13 mouse cellular contexts compared by ENCODE assay signal in genomic region chr5:25632861-25633535, GRCm38 (mm10).
DNase-seq lines count a peak whose midpoint lies in the region; ATAC-seq and TF ChIP-seq lines count a peak whose summit lies in the region.
"Had no signal": no experiment of that assay in that cellular context is flagged by ENCODE, and none has a peak within 500 bp of the region (broad histone marks: within the 10 kb centered on the region; RNA-seq: fewer than 3 reads in every experiment).

No protein-coding gene starts in this region.

- peaks cover 5% of the 10 kb centered on the region; the same call in 1 of the 2 replicates for H3K9me3 ChIP-seq in liver, embryonic 12.5 days (replicated peaks)
- H3K9me3 ChIP-seq: hindbrain, embryonic 15.5 days; stomach, embryonic 15.5 days had no signal

- H3K4me3 ChIP-seq in liver, adult 2 months (ENCODE audit: insufficient read depth, low read depth, low read length), result no peak overlapping the region
- no peak overlapping the region for H3K4me3 ChIP-seq in liver, embryonic 12.5 days
- H3K4me3 ChIP-seq: forebrain, embryonic 12.5 days; heart, embryonic 10.5 days; hindbrain, embryonic 15.5 days; myocyte; stomach, embryonic 15.5 days had no signal

- DNase-seq in embryo, embryonic 10.5 days (ENCODE audit: low spot score), result peak; percentile 21
- no peak for DNase-seq in embryo, embryonic 9.5 days (ENCODE audit: extremely low spot score)
- DNase-seq in liver, adult 2 months (ENCODE audit: extremely low read depth, low read depth, low spot score), result peak; percentile 10
- DNase-seq in B cell, adult 2 months, result peak; percentile 10 to 30
- peak; percentile 27 for DNase-seq in induced T-regulatory cell, adult 2 months (ENCODE audit: low read depth)
- DNase-seq in Muller cell, postnatal 12 days (ENCODE audit: inconsistent ontology term), result no peak
- DNase-seq in testis, postnatal 14 days (ENCODE audit: low spot score), result no peak

- H3K9ac ChIP-seq in liver, adult 2 months (ENCODE audit: low read depth, low read length), result no peak overlapping the region
- no peak overlapping the region for H3K9ac ChIP-seq in liver, embryonic 12.5 days
- H3K9ac ChIP-seq: forebrain, embryonic 12.5 days; hindbrain, embryonic 15.5 days; stomach, embryonic 15.5 days had no signal

- H3K27ac ChIP-seq in liver, adult 2 months (replicated peaks; ENCODE audit: insufficient read depth, low read depth, low read length), result no peak overlapping the region
- no peak overlapping the region for H3K27ac ChIP-seq in liver, embryonic 12.5 days
- H3K27ac ChIP-seq: forebrain, embryonic 12.5 days; heart, embryonic 10.5 days; hindbrain, embryonic 15.5 days; stomach, embryonic 15.5 days had no signal

- H3K79me2 ChIP-seq in liver, adult 2 months (ENCODE audit: control insufficient read depth, insufficient read depth, low read length), result no peaks in the 10 kb centered on the region

- H3K27me3 ChIP-seq in liver, adult 2 months (ENCODE audit: control insufficient read depth, insufficient read depth, low read length), result no peaks in the 10 kb centered on the region
- H3K27me3 ChIP-seq in liver, embryonic 12.5 days (replicated peaks), result no peaks in the 10 kb centered on the region
- H3K27me3 ChIP-seq: forebrain, embryonic 12.5 days; hindbrain, embryonic 15.5 days; stomach, embryonic 15.5 days had no signal

- H3K36me3 ChIP-seq in liver, adult 2 months (ENCODE audit: control insufficient read depth, insufficient read depth, low read length), result no peaks in the 10 kb centered on the region
- no peaks in the 10 kb centered on the region for H3K36me3 ChIP-seq in liver, embryonic 12.5 days
- H3K36me3 ChIP-seq: forebrain, embryonic 12.5 days; heart, embryonic 10.5 days; hindbrain, embryonic 15.5 days; stomach, embryonic 15.5 days had no signal

- TF ChIP-seq CTCF in liver, adult 2 months (IDR thresholded peaks at IDR 0.05; ENCODE audit: low read depth, low read length), result peak; percentile 12; the same call in 1 of the 2 replicates

- 77% methylated on average over 5 of the region's 5 CpGs for WGBS in liver, adult 2 months
- 62% methylated on average over 5 of the region's 5 CpGs for WGBS in liver, embryonic 12.5 days (ENCODE audit: insufficient replicate concordance)

- no peak for TF ChIP-seq POLR2A in liver, adult 2 months (IDR thresholded peaks at IDR 0.05; ENCODE audit: extremely low read depth, insufficient read depth, low read length)

- H3K4me2 ChIP-seq in liver, embryonic 12.5 days, result no peak overlapping the region
- H3K4me2 ChIP-seq: forebrain, embryonic 12.5 days; hindbrain, embryonic 15.5 days; stomach, embryonic 15.5 days had no signal

- ATAC-seq in liver, embryonic 12.5 days, result no peak

- no peaks in the 10 kb centered on the region for H3K4me1 ChIP-seq in liver, adult 2 months (ENCODE audit: control insufficient read depth, insufficient read depth, low read length)
- no peaks in the 10 kb centered on the region for H3K4me1 ChIP-seq in liver, embryonic 12.5 days
- H3K4me1 ChIP-seq: forebrain, embryonic 12.5 days; heart, embryonic 10.5 days; hindbrain, embryonic 15.5 days; stomach, embryonic 15.5 days had no signal

Comparison
In these comparisons a context has a peak if more than half of its experiments do, and no peak if none do; other contexts are left out.
1. DNase-seq: peak in embryo, embryonic 10.5 days (single experiment), liver, adult 2 months (single experiment), B cell, adult 2 months (2 of 2) and induced T-regulatory cell, adult 2 months (single experiment); none in embryo, embryonic 9.5 days (single experiment), Muller cell, postnatal 12 days (single experiment) and testis, postnatal 14 days (single experiment).